Mouse (Mus musculus): ENCODE results near the gene Ext2. TPM values are rescaled to one million over a fixed set of nuclear protein-coding genes. Genes with fewer than 3 reads are reported as not detected.

Gene Ext2
- polyA plus RNA-seq, 1 experiment from 2014 or later: 68.2 TPM

DNA sequence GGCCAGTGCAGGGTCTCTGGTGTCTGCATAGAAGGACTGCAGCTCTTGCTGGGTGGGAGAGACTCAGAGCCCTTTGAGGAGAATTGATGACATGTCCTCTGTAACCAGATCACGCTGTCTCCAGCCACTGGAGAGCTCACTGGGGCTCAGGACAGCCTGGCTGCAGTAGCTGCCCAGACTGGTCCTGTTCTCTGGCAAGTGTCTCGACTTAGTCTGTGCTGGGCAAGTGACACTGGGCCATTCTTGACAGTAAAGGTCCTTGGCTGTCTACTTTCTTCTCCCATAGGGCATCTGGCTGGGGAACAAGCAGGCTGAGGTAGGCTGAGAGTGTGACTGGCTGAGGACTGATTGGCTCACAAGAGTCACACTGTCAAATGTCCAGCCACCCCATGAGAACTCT lies 123.0 kb downstream of the Ext2 start:
- no peak overlapping the region for H3K9ac ChIP-seq (ENCODE audit: low read depth, low read length)
- H3K36me3 ChIP-seq (ENCODE audit: control insufficient read depth, insufficient read depth, low read length): peaks cover 13% of the 10 kb centered on the region; the same call in 1 of the 2 replicates
- H3K4me2 ChIP-seq (ENCODE audit: low read length): no peak overlapping the region
- H3K27ac ChIP-seq (ENCODE audit: low read depth, low read length): no peak overlapping the region
- no peaks in the 10 kb centered on the region; the same call in 1 of the 2 replicates for H3K4me1 ChIP-seq (ENCODE audit: control insufficient read depth, insufficient read depth, low read depth, low read length)
- H3K27me3 ChIP-seq (replicated peaks; ENCODE audit: control insufficient read depth, insufficient read depth, low read length): no peaks in the 10 kb centered on the region
- WGBS: 94% methylated on average over 2 of the region's 2 CpGs
- ATAC-seq: no peak
- no peaks in the 10 kb centered on the region for H3K9me3 ChIP-seq (ENCODE audit: control insufficient read depth, low read length)
- H3K4me3 ChIP-seq (ENCODE audit: low read length): no peak overlapping the region

DNA sequence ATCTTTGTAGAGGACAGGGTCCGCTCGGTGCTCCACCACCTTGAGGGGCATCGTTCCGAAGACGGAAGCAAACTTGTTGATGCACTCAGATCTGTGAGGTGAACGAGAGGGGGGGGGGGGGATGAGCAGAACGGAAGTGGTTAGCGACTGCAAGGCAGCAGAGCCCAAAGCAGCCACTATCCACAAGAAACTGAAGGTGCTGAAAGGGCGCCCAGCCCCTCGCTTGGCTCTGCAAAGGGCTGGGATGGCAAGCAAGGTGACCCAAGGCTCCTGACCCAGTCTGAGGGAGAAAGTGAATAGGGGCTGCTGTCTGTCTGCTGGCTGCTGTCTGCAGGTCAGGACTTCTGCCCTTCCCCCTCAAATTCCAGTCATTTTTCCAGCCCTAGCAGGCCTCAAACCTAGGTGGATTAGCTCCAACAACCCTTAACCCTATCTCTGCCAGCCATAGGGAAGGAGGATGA lies 126.2 kb downstream of the Ext2 start:
- H3K4me2 ChIP-seq (ENCODE audit: low read length): no peak overlapping the region

DNA sequence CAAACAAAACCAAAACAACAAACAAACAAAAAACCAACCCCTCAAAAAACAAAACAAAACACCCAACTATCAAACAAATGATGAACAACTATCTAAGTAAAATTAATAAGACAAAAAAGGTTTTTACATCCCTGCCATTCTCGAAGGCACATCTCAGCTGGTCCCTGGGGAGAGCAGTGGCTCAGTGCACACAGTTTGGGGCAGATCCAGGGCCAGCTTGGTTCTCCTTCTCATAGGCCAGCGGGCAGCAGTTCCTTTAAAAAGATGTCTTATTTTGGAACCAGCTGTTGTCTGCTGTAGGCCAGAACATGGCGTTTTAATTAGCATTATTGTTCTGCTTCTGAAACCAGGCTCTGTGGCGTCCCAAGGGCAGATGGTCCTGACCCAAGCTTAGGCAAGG lies 129.3 kb downstream of the Ext2 start:
- Histone ChIP-seq H3K4me3 (ENCODE audit: low read length) (no peak overlapping the region), H3K27ac (ENCODE audit: low read depth, low read length) (no peak overlapping the region), H3K4me1 (ENCODE audit: control insufficient read depth, insufficient read depth, low read depth, low read length) (peaks cover 3% of the 10 kb centered on the region; the same call in 1 of the 2 replicates), H3K4me2 (ENCODE audit: low read length) (no peak overlapping the region), H3K9ac (ENCODE audit: low read depth, low read length) (no peak overlapping the region), H3K27me3 (replicated peaks; ENCODE audit: control insufficient read depth, insufficient read depth, low read length) (no peaks in the 10 kb centered on the region), H3K36me3 (ENCODE audit: control insufficient read depth, insufficient read depth, low read length) (peaks cover 4% of the 10 kb centered on the region; the same call in 1 of the 2 replicates), H3K9me3 (ENCODE audit: control insufficient read depth, low read length) (no peaks in the 10 kb centered on the region)
- 44% methylated on average over 4 of the region's 4 CpGs for WGBS
- no peak for ATAC-seq

More for the DNA sequence above, 126.2 kb downstream of the Ext2 start:
- Histone ChIP-seq H3K4me3 (ENCODE audit: low read length) (no peak overlapping the region), H3K27ac (ENCODE audit: low read depth, low read length) (no peak overlapping the region), H3K4me1 (ENCODE audit: control insufficient read depth, insufficient read depth, low read depth, low read length) (no peaks in the 10 kb centered on the region; the same call in 1 of the 2 replicates), H3K9ac (ENCODE audit: low read depth, low read length) (no peak overlapping the region; the same call in 1 of the 2 replicates), H3K9me3 (ENCODE audit: control insufficient read depth, low read length) (no peaks in the 10 kb centered on the region), H3K27me3 (replicated peaks; ENCODE audit: control insufficient read depth, insufficient read depth, low read length) (no peaks in the 10 kb centered on the region), H3K36me3 (ENCODE audit: control insufficient read depth, insufficient read depth, low read length) (peaks cover 10% of the 10 kb centered on the region; the same call in 1 of the 2 replicates)
- 44% methylated on average over 7 of the region's 10 CpGs for WGBS
- no peak for ATAC-seq

DNA sequence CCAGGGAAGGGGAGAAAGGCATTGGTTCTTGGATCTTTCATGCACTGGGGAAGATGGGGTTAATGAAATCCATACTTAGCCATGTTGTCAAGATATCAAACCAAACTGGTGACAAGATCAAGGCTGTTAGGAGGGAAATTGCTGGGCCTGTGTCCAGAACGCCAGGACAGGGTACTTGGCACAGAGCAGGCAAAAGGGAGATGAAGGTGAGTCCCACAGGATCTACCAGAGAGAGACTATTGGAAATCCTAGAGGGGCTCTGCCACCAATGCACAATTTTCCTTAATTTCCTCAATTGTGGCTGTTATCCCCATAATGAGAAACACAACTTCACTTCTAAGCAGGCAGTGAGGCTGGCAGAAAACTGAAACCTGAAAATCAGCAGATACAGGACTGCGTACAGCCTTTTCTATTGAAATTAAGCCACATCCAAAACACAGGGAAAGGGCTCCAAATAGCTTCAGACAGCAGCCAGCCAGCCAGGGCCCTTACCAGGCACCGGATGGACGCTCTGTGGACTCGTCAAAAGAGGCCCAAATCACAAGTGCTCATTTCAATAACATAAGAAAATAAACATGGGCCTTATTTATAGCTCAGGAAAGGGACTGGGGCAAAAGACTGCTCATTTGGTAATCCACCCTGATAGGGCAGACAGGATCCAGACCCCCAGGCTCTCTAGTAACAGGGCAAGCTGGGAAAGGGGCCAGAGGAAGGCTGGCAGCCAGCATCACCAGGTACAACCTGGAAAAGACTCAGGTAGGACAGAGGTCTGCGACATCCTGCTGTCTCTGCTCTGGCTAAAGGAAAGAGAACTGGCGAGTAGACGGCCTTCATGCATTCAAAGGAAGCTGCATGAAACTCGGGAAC lies 132.1 kb downstream of the Ext2 start:
- ATAC-seq: no peak
- Histone ChIP-seq H3K4me1 (ENCODE audit: control insufficient read depth, insufficient read depth, low read depth, low read length) (0 out of 2 replicates have a peak, but pooled peaks cover 3% of the 10 kb centered on the region), H3K27me3 (replicated peaks; ENCODE audit: control insufficient read depth, insufficient read depth, low read length) (no peaks in the 10 kb centered on the region), H3K27ac (ENCODE audit: low read depth, low read length) (no peak overlapping the region), H3K36me3 (ENCODE audit: control insufficient read depth, insufficient read depth, low read length) (no peaks in the 10 kb centered on the region), H3K9ac (ENCODE audit: low read depth, low read length) (no peak overlapping the region), H3K4me2 (ENCODE audit: low read length) (no peak overlapping the region), H3K9me3 (ENCODE audit: control insufficient read depth, low read length) (no peaks in the 10 kb centered on the region), H3K4me3 (ENCODE audit: low read length) (no peak overlapping the region)
- 67% methylated on average over 9 of the region's 9 CpGs for WGBS

DNA sequence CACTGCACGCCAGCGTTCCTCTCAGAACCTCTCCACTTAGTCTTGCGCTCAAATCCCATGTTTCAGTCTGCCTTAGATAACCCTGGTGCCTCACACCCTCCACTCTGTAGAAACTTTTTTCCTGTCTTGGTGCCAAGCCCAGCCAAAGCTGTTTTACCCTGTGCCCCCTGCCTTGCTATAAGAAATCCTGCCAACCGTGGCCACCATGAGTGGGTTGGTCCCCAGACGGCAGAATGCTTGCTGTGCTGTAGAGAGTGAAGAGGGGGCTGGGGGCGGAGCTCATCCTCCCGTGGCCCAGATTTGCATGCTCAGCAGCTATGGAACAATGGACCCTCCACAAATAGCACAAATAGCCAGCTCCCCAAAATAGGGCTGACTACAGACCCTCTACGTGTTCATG lies 138.7 kb downstream of the Ext2 start:
- Histone ChIP-seq H3K9me3 (ENCODE audit: control insufficient read depth, low read length) (no peaks in the 10 kb centered on the region), H3K4me2 (ENCODE audit: low read length) (no peak overlapping the region), H3K36me3 (ENCODE audit: control insufficient read depth, insufficient read depth, low read length) (no peaks in the 10 kb centered on the region), H3K27me3 (replicated peaks; ENCODE audit: control insufficient read depth, insufficient read depth, low read length) (no peaks in the 10 kb centered on the region), H3K4me3 (ENCODE audit: low read length) (no peak overlapping the region), H3K9ac (ENCODE audit: low read depth, low read length) (no peak overlapping the region), H3K27ac (ENCODE audit: low read depth, low read length) (no peak overlapping the region), H3K4me1 (ENCODE audit: control insufficient read depth, insufficient read depth, low read depth, low read length) (no peaks in the 10 kb centered on the region)
- WGBS: 45% methylated on average over 8 of the region's 8 CpGs
- no peak; the same call in 1 of the 2 replicates for ATAC-seq

DNA sequence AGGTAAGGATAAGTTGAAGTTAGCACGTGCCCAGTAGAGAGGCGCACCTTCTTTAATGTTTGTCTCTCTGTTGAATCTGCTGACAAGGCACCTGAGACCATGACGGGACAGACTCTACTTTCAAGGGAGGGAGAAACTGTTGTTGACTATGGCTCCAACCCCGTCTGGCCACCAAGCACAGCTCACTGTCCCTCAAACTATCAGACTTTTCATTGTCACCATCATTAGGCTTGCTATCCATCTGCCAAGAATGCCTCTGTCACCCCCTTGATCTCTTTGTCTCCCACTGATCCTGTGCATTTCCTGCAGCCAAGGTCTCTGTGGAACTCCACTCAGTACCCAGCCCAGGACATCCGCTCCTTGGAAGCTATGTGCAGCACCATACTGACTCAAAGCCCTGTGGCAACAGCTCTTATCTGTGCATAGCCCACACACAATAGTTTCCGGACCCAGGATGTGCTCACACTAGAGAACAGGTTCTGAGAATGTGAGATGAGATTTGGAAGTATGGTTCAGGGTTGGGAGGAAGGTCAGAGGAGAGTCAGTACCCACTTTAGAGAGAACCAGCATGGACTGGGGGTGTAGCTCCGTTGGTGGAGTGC lies 139.7 kb downstream of the Ext2 start:
- WGBS: 88% methylated on average over 7 of the region's 7 CpGs
- H3K4me1 ChIP-seq (ENCODE audit: control insufficient read depth, insufficient read depth, low read depth, low read length): no peaks in the 10 kb centered on the region
- no peak overlapping the region for H3K4me3 ChIP-seq (ENCODE audit: low read length)
- no peak for ATAC-seq
- H3K27ac ChIP-seq (ENCODE audit: low read depth, low read length): no peak overlapping the region
- no peak overlapping the region for H3K9ac ChIP-seq (ENCODE audit: low read depth, low read length)
- no peaks in the 10 kb centered on the region for H3K36me3 ChIP-seq (ENCODE audit: control insufficient read depth, insufficient read depth, low read length)
- H3K9me3 ChIP-seq (ENCODE audit: control insufficient read depth, low read length): no peaks in the 10 kb centered on the region
- H3K4me2 ChIP-seq (ENCODE audit: low read length): no peak overlapping the region
- no peaks in the 10 kb centered on the region for H3K27me3 ChIP-seq (replicated peaks; ENCODE audit: control insufficient read depth, insufficient read depth, low read length)

DNA sequence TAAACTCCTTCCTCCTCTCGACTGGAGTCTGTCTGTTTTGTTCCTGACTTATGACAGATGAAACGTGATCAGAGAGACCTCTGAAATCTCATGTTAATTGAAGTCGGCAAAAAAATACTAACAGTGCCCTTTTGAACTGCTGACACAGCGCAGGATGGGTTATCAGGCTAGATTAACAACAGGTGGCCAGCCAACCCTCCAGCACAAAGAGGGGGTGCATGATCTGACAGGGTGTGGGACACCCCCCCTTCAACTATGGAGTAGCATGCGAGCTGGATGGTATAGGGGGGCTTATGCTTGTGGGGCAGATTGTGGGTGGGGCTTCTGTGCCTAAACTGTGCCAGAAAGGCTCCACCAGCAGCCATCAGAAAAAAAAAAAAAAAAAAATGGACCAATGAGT lies 141.0 kb downstream of the Ext2 start:
- no peak overlapping the region for H3K4me2 ChIP-seq (ENCODE audit: low read length)
- WGBS: 58% methylated on average over 5 of the region's 5 CpGs
- no peaks in the 10 kb centered on the region for H3K27me3 ChIP-seq (replicated peaks; ENCODE audit: control insufficient read depth, insufficient read depth, low read length)
- no peaks in the 10 kb centered on the region for H3K4me1 ChIP-seq (ENCODE audit: control insufficient read depth, insufficient read depth, low read depth, low read length)
- H3K9me3 ChIP-seq (ENCODE audit: control insufficient read depth, low read length): no peaks in the 10 kb centered on the region
- no peak overlapping the region for H3K4me3 ChIP-seq (ENCODE audit: low read length)
- ATAC-seq: no peak
- H3K27ac ChIP-seq (ENCODE audit: low read depth, low read length): no peak overlapping the region
- H3K9ac ChIP-seq (ENCODE audit: low read depth, low read length): no peak overlapping the region
- H3K36me3 ChIP-seq (ENCODE audit: control insufficient read depth, insufficient read depth, low read length): no peaks in the 10 kb centered on the region

DNA sequence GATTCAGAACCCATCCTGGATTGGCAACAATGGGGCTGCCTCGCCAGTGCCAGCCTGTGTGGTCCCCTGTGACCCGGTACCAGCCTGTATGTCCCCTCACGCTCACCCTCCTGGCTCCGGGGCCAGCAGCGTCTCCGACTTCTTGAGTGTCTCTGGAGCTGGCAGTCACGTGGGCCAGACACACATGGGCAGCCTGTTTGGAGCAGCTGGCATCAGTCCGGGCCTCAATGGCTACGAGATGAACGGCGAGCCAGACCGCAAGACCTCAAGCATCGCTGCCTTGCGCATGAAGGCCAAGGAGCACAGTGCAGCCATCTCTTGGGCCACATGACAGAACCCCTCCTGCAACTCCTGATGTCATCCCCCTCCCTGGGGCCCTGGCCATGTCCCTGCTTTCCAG lies 145.1 kb downstream of the Ext2 start:
- Histone ChIP-seq H3K36me3 (ENCODE audit: control insufficient read depth, insufficient read depth, low read length) (no peaks in the 10 kb centered on the region), H3K9me3 (ENCODE audit: control insufficient read depth, low read length) (no peaks in the 10 kb centered on the region), H3K27ac (ENCODE audit: low read depth, low read length) (no peak overlapping the region), H3K4me2 (ENCODE audit: low read length) (no peak overlapping the region), H3K4me3 (ENCODE audit: low read length) (no peak overlapping the region), H3K27me3 (replicated peaks; ENCODE audit: control insufficient read depth, insufficient read depth, low read length) (no peaks in the 10 kb centered on the region), H3K9ac (ENCODE audit: low read depth, low read length) (no peak overlapping the region), H3K4me1 (ENCODE audit: control insufficient read depth, insufficient read depth, low read depth, low read length) (no peaks in the 10 kb centered on the region)
- WGBS: 74% methylated on average over 14 of the region's 14 CpGs
- ATAC-seq: 0 out of 2 replicates have a peak, but pooled peaks have one; percentile 9

DNA sequence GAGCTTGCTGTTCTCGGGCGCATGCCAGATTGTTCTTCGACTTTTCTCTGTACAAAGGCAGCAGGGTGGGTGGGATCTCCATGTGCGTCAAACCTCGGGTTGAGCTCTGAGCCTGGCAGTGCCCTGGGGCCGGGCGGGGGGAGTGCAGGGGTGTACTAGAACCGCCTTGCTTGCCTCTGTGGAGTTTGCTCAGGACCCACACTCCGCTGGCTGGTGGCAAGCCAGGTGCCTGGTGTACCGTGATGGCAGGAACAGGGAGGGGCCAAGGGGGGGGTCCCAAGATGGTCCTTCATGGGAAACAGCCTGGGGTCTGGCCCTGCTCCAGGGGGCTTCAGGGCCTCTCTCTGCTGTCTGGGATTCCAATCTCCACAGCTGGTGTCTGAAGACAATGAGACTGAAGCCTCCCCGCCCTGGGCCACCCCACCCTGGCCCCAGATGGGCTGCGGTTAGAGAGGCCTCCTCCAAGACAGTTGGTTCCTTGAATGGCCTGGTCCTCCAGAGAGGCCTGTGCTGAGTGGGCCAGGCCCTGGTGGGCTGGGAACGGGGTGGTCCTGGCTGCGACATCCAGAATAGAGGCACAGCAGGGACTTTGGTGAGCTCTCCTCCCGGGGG lies 150.7 kb downstream of the Ext2 start:
- Histone ChIP-seq H3K9me3 (ENCODE audit: control insufficient read depth, low read length) (no peaks in the 10 kb centered on the region), H3K4me1 (ENCODE audit: control insufficient read depth, insufficient read depth, low read depth, low read length) (no peaks in the 10 kb centered on the region), H3K4me2 (ENCODE audit: low read length) (no peak overlapping the region), H3K27ac (ENCODE audit: low read depth, low read length) (no peak overlapping the region), H3K27me3 (replicated peaks; ENCODE audit: control insufficient read depth, insufficient read depth, low read length) (no peaks in the 10 kb centered on the region), H3K36me3 (ENCODE audit: control insufficient read depth, insufficient read depth, low read length) (no peaks in the 10 kb centered on the region), H3K4me3 (ENCODE audit: low read length) (no peak overlapping the region), H3K9ac (ENCODE audit: low read depth, low read length) (no peak overlapping the region)
- no peak; the same call in 1 of the 2 replicates for ATAC-seq
- 49% methylated on average over 15 of the region's 15 CpGs for WGBS
